Mouse (Mus musculus) lung, postnatal 0 days (tissue): Measurements from ENCODE around the gene Gm20716.

ENCODE experiments used
- CTCF ChIP-seq: IDR thresholded peaks from 2 replicates; pipeline ENCODE4 v1.5.1; 2016; ENCODE audit warnings: antibody characterized with exemption, mild to moderate bottlenecking
- EP300 ChIP-seq: IDR thresholded peaks from 2 replicates; pipeline ENCODE4 v1.6.1; 2016; ENCODE audit warnings: antibody characterized with exemption, mild to moderate bottlenecking, control low read depth

- TF ChIP-seq CTCF, result no peak; the same call in 1 of the 2 replicates
- no peak for TF ChIP-seq EP300
These were observed 25.6 kb downstream of the Gm20716 start for GRCm38 (mm10) chr2:168204476-168204999.
